Comparison of ENCODE assay signal across 8 mouse cellular contexts in the genomic region with DNA sequence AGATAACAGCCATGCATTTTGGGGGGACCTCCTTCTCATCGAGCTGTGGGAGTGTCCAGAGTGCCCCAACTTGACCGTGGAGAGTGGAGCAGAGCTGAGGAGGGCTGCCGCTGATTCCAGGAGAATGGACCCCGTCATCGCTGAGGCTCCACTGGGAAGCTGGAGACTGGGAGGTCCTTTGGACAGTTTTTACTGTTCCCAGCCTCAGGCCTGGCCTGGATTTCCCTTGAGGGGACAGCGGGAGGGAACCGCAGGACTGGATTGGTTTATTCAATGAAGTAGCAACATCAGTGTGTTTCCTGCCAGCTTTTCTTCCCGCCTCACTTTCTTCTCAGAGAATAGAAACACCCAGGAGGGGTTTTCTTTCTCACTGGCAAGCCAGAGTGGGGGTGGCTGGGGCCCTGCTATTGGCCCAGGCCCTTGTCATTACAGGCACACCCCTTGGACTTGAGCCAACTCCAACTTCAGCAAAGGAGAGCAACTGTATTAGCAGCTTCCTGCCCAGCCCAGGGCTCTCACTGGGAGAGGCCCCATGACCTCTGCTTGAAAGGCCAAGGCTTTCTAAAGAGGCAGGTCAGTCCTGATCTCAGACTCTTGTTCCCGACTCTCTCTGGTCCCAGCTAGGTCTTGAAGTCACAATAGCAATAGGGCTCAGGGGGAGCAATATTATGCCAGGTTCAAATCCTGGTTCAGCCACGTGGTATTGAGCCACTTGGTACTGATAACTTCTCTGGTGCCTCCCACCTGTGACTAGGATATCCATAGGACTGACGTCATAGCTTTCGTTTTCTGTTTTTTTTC. TPM values are rescaled to one million over a fixed set of nuclear protein-coding genes. Genes with fewer than 3 reads are reported as not detected.
DNase-seq lines count a peak whose midpoint lies in the region; ATAC-seq lines count a peak whose summit lies in the region.

No protein-coding gene starts in this region.

- no peaks in the 10 kb centered on the region for H3K9me3 ChIP-seq in heart, embryonic 12.5 days (replicated peaks)
- H3K9me3 ChIP-seq in kidney, embryonic 16.5 days (ENCODE audit: low read length), result no peaks in the 10 kb centered on the region
- H3K9me3 ChIP-seq in limb, embryonic 15.5 days, result no peaks in the 10 kb centered on the region
- no peaks in the 10 kb centered on the region for H3K9me3 ChIP-seq in midbrain, embryonic 15.5 days
- H3K9me3 ChIP-seq in stomach, embryonic 14.5 days (ENCODE audit: control insufficient read depth, low read depth, low read length), result no peaks in the 10 kb centered on the region

- peaks cover 34% of the 10 kb centered on the region for H3K4me1 ChIP-seq in heart, embryonic 12.5 days (replicated peaks)
- H3K4me1 ChIP-seq in kidney, embryonic 16.5 days (ENCODE audit: insufficient read depth, low read length), result peaks cover 44% of the 10 kb centered on the region
- peaks cover 35% of the 10 kb centered on the region for H3K4me1 ChIP-seq in limb, embryonic 15.5 days
- H3K4me1 ChIP-seq in midbrain, embryonic 15.5 days, result peaks cover 8% of the 10 kb centered on the region
- peaks cover 39% of the 10 kb centered on the region for H3K4me1 ChIP-seq in stomach, embryonic 14.5 days (ENCODE audit: control insufficient read depth, insufficient read depth, low read length)

- ATAC-seq in heart, embryonic 12.5 days (ENCODE audit: insufficient number of reproducible peaks, low FRiP score), result peak; percentile 93
- ATAC-seq in kidney, embryonic 16.5 days (ENCODE audit: low FRiP score, low TSS enrichment), result peak; percentile 94
- peak; percentile 81 for ATAC-seq in limb, embryonic 15.5 days (ENCODE audit: insufficient number of reproducible peaks, low FRiP score, low TSS enrichment, low read depth)
- ATAC-seq in midbrain, embryonic 15.5 days (replicated peaks), result peak; percentile 91
- ATAC-seq in stomach, embryonic 14.5 days (ENCODE audit: insufficient number of reproducible peaks, insufficient read depth, low FRiP score, low read depth), result peak; percentile 94

- no peaks in the 10 kb centered on the region for H3K27me3 ChIP-seq in heart, embryonic 12.5 days (replicated peaks)
- no peaks in the 10 kb centered on the region for H3K27me3 ChIP-seq in kidney, embryonic 16.5 days (ENCODE audit: insufficient read depth, low read length)
- H3K27me3 ChIP-seq in limb, embryonic 15.5 days, result no peaks in the 10 kb centered on the region
- no peaks in the 10 kb centered on the region for H3K27me3 ChIP-seq in midbrain, embryonic 15.5 days (replicated peaks)
- no peaks in the 10 kb centered on the region for H3K27me3 ChIP-seq in stomach, embryonic 14.5 days (ENCODE audit: control insufficient read depth, insufficient read depth, low read length)

- 17% methylated on average over 12 of the region's 12 CpGs for WGBS in heart, embryonic 12.5 days
- 13% methylated on average over 12 of the region's 12 CpGs for WGBS in kidney, embryonic 16.5 days
- WGBS in limb, embryonic 15.5 days, result 11% methylated on average over 12 of the region's 12 CpGs
- WGBS in midbrain, embryonic 15.5 days, result 7% methylated on average over 12 of the region's 12 CpGs
- 4% methylated on average over 12 of the region's 12 CpGs for WGBS in stomach, embryonic 14.5 days

- peak; percentile 10 for DNase-seq in CD4-positive helper T cell, adult 2 months (ENCODE audit: low read depth, low spot score)
- peak; percentile 64 for DNase-seq in adrenal gland, postnatal 25 days
- peak; percentile 83 for DNase-seq in fibroblast of lung, adult 2 months (ENCODE audit: low read depth)

- H3K4me2 ChIP-seq in heart, embryonic 12.5 days, result peak overlapping the region; percentile 49
- peak overlapping the region; percentile 33 for H3K4me2 ChIP-seq in kidney, embryonic 16.5 days (replicated peaks; ENCODE audit: low read depth, low read length)
- peak overlapping the region; percentile 8; the same call in 1 of the 2 replicates for H3K4me2 ChIP-seq in limb, embryonic 15.5 days
- H3K4me2 ChIP-seq in midbrain, embryonic 15.5 days, result 0 out of 2 replicates have a peak overlapping the region, but pooled peaks have one; percentile 3
- peak overlapping the region; percentile 24; the same call in 1 of the 2 replicates for H3K4me2 ChIP-seq in stomach, embryonic 14.5 days (replicated peaks; ENCODE audit: low read depth, low read length)

- peak overlapping the region; percentile 82 for H3K27ac ChIP-seq in heart, embryonic 12.5 days (ENCODE audit: poor library complexity, severe bottlenecking)
- H3K27ac ChIP-seq in kidney, embryonic 16.5 days (ENCODE audit: low read length), result peak overlapping the region; percentile 91
- H3K27ac ChIP-seq in limb, embryonic 15.5 days, result peak overlapping the region; percentile 75
- peak overlapping the region; percentile 52 for H3K27ac ChIP-seq in midbrain, embryonic 15.5 days
- peak overlapping the region; percentile 94 for H3K27ac ChIP-seq in stomach, embryonic 14.5 days (ENCODE audit: low read length)

- H3K4me3 ChIP-seq in heart, embryonic 12.5 days, result no peak overlapping the region
- no peak overlapping the region for H3K4me3 ChIP-seq in kidney, embryonic 16.5 days (ENCODE audit: low read length)
- no peak overlapping the region for H3K4me3 ChIP-seq in limb, embryonic 15.5 days
- H3K4me3 ChIP-seq in midbrain, embryonic 15.5 days, result no peak overlapping the region
- H3K4me3 ChIP-seq in stomach, embryonic 14.5 days (ENCODE audit: low read depth, low read length), result no peak overlapping the region

- H3K36me3 ChIP-seq in heart, embryonic 12.5 days, result no peaks in the 10 kb centered on the region
- no peaks in the 10 kb centered on the region for H3K36me3 ChIP-seq in kidney, embryonic 16.5 days (ENCODE audit: insufficient read depth, low read length)
- no peaks in the 10 kb centered on the region for H3K36me3 ChIP-seq in limb, embryonic 15.5 days
- H3K36me3 ChIP-seq in midbrain, embryonic 15.5 days (replicated peaks), result no peaks in the 10 kb centered on the region
- H3K36me3 ChIP-seq in stomach, embryonic 14.5 days (ENCODE audit: control insufficient read depth, insufficient read depth, low read length), result no peaks in the 10 kb centered on the region

- H3K9ac ChIP-seq in heart, embryonic 12.5 days, result peak overlapping the region; percentile 53
- peak overlapping the region; percentile 52 for H3K9ac ChIP-seq in kidney, embryonic 16.5 days (replicated peaks; ENCODE audit: low read length)
- no peak overlapping the region for H3K9ac ChIP-seq in limb, embryonic 15.5 days
- no peak overlapping the region for H3K9ac ChIP-seq in midbrain, embryonic 15.5 days
- H3K9ac ChIP-seq in stomach, embryonic 14.5 days (replicated peaks; ENCODE audit: low read depth, low read length), result 0 out of 2 replicates have a peak overlapping the region, but pooled peaks have one; percentile 15

RNA-seq across cellular contexts. Expression of a gene that starts 33.3 kb away (rescaled TPM):
- not detected in 2 replicates for total RNA-seq in adrenal gland, postnatal 25 days (2021)
- polyA plus RNA-seq in heart, embryonic 12.5 days (2016; fragmentation: Nextera tagmentation; extraction: Ambion mirVana), result 0.61 TPM in 1 of 2 replicates, not detected in the other
- not detected in 2 replicates for polyA plus RNA-seq in kidney, embryonic 16.5 days (2015; fragmentation: Nextera tagmentation; extraction: Ambion mirVana)
- polyA plus RNA-seq in limb, embryonic 15.5 days (2015; fragmentation: Nextera tagmentation; extraction: Ambion mirVana), result 0.63 TPM in 1 of 2 replicates, not detected in the other
- 0.61 TPM in 1 of 2 replicates, not detected in the other for polyA plus RNA-seq in midbrain, embryonic 15.5 days (2015; fragmentation: Nextera tagmentation; extraction: Ambion mirVana)
- polyA plus RNA-seq in stomach, embryonic 14.5 days (2014; fragmentation: Nextera tagmentation; extraction: Ambion mirVana), result 0.72 TPM in 1 of 2 replicates, not detected in the other

Comparison
In these comparisons a context has a peak if more than half of its experiments do, and no peak if none do; other contexts are left out.
1. DNase-seq: peak in every context shown above with its lines; median percentile 83 in fibroblast of lung, adult 2 months; 64 in adrenal gland, postnatal 25 days; 10 in CD4-positive helper T cell, adult 2 months.
2. H3K9ac ChIP-seq: peak in heart, embryonic 12.5 days (single experiment), kidney, embryonic 16.5 days (single experiment) and stomach, embryonic 14.5 days (single experiment); none in limb, embryonic 15.5 days (single experiment) and midbrain, embryonic 15.5 days (single experiment).
3. Peak in every context shown above with its lines, with median percentiles within 50 percentile points of each other: ATAC-seq, H3K27ac ChIP-seq and H3K4me2 ChIP-seq.